Mouse (Mus musculus): Measurements from ENCODE around the gene Capn5.

- no peak for TF ChIP-seq POLR2A (IDR thresholded peaks at IDR 0.05; ENCODE audit: control insufficient read depth, extremely low read depth, insufficient read depth, low read length, poor library complexity)
- TF ChIP-seq CTCF (IDR thresholded peaks at IDR 0.05; ENCODE audit: borderline replicate concordance, control insufficient read depth, extremely low read depth, insufficient read depth, low read length, poor library complexity): no peak
Measured at GRCm38 (mm10) chr7:98194026-98194792, 16.1 kb upstream of the Capn5 start.
